ENCODE assay signal across 8 mouse cellular contexts in the genomic region with DNA sequence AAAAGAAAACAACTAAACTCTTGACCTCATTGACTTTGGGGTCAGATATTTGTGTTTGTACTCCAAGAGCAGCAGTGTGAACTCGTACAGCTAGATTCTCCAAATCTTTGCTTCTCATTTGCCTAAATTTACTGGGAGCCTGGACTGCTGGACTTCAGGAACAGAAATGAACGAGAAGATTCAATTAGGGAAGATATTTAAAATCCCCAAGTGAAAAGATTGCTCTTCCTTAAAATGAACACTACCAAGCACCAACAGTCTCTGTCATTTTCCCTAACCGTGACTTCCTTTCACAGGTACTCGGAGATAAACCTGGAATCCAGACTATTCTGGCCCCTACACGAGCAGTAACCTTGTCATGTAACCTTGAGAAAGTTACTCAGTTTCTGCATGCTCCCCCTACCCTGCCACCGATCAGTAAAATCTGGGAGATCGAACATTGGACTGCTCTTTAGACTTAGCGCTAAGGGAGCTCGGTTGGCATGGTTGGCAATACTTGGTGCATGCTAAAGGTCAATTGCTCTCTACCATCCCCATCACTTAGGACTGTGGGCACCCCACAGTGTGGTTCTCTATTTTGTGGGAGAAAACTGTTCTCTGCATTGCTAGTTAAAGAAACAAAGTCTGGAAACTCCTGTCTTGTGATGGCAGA. TPM values are rescaled to one million over a fixed set of nuclear protein-coding genes. Genes with fewer than 3 reads are reported as not detected.
DNase-seq lines count a peak whose midpoint lies in the region; ATAC-seq and TF ChIP-seq lines count a peak whose summit lies in the region.

No protein-coding gene starts in this region.

- H3K4me1 ChIP-seq in testis, adult 2 months (ENCODE audit: control insufficient read depth, insufficient read depth, low read length) = no peaks in the 10 kb centered on the region
- H3K4me1 ChIP-seq in midbrain, embryonic 16.5 days (ENCODE audit: control insufficient read depth, insufficient read depth, low read length) = peaks cover 21% of the 10 kb centered on the region

- H3K27ac ChIP-seq in testis, adult 2 months (ENCODE audit: control insufficient read depth, insufficient read depth, low read depth, low read length) = no peak overlapping the region; the same call in 1 of the 2 replicates
- no peak overlapping the region for H3K27ac ChIP-seq in midbrain, embryonic 16.5 days (ENCODE audit: low read length)

- peak overlapping the region; percentile 74 for H3K4me2 ChIP-seq in midbrain, embryonic 16.5 days (ENCODE audit: low read length)

- 24% methylated on average over 9 of the region's 9 CpGs for WGBS in midbrain, embryonic 16.5 days

- no peak for ATAC-seq in midbrain, embryonic 16.5 days

- H3K27me3 ChIP-seq in testis, adult 2 months (ENCODE audit: control insufficient read depth, insufficient read depth, low read length) = no peaks in the 10 kb centered on the region
- no peaks in the 10 kb centered on the region for H3K27me3 ChIP-seq in midbrain, embryonic 16.5 days (ENCODE audit: control insufficient read depth, insufficient read depth, low read depth, low read length)

- TF ChIP-seq CTCF in testis, adult 2 months (IDR thresholded peaks at IDR 0.05; ENCODE audit: control insufficient read depth, insufficient read depth, insufficient replicate concordance, low read depth, low read length) = no peak

- DNase-seq in adrenal gland, adult 2 months = peak; percentile 4
- DNase-seq in adrenal gland, adult (ENCODE audit: inconsistent age in 2 of 2, low spot score in 1 of 2) = no peak
- no peak for DNase-seq in testis, postnatal 14 days (ENCODE audit: low spot score)
- peak; percentile 65 for DNase-seq in kidney, adult 9 months
- DNase-seq in ovary, adult 18-20 months (ENCODE audit: low spot score) = no peak
- no peak for DNase-seq in adrenal gland, postnatal 25 days

- H3K9ac ChIP-seq in midbrain, embryonic 16.5 days (ENCODE audit: low read depth, low read length) = no peak overlapping the region

- no peak for TF ChIP-seq POLR2A in testis, adult 2 months (IDR thresholded peaks at IDR 0.05; ENCODE audit: control insufficient read depth, low read depth, low read length)

- H3K4me3 ChIP-seq in testis, adult 2 months (ENCODE audit: control insufficient read depth, low read depth, low read length) = peak overlapping the region; percentile 93
- peak overlapping the region; percentile 91 for H3K4me3 ChIP-seq in midbrain, embryonic 16.5 days (ENCODE audit: low read depth, low read length)

- no peaks in the 10 kb centered on the region for H3K9me3 ChIP-seq in midbrain, embryonic 16.5 days (replicated peaks; ENCODE audit: control insufficient read depth, low read length, poor library complexity, severe bottlenecking)

- no peaks in the 10 kb centered on the region; the same call in 1 of the 2 replicates for H3K36me3 ChIP-seq in testis, adult 2 months (ENCODE audit: control insufficient read depth, insufficient read depth, low read length)
- H3K36me3 ChIP-seq in midbrain, embryonic 16.5 days (ENCODE audit: control insufficient read depth, insufficient read depth, low read length) = no peaks in the 10 kb centered on the region

RNA-seq across cellular contexts. Expression of a gene that starts 0.6 kb away (rescaled TPM):
- total RNA-seq in adrenal gland, adult 2 months (2021) = 10 to 100 TPM; 16.9 to 17.2 TPM
- polyA plus RNA-seq in adrenal gland, adult 2 months (2012; rRNA removed) = 30.9 and 35.8 TPM in 2 replicates
- polyA plus RNA-seq in testis, adult 2 months (2012; rRNA removed) = 202 and 230 TPM in 2 replicates
- 3.6 and 4.9 TPM in 2 replicates for polyA plus RNA-seq in midbrain, embryonic 16.5 days (2015; fragmentation: Nextera tagmentation; extraction: Ambion mirVana)
- 17.9 and 18.6 TPM in 2 replicates for total RNA-seq in adrenal gland, postnatal 25 days (2021)

RNA-seq across cellular contexts. Expression of a gene that starts 47.9 kb away (rescaled TPM):
- 10 to 100 TPM; 12.5 to 21.3 TPM for total RNA-seq in adrenal gland, adult 2 months (2021)
- polyA plus RNA-seq in adrenal gland, adult 2 months (2012; rRNA removed) = 24.7 and 29.6 TPM in 2 replicates
- polyA plus RNA-seq in testis, adult 2 months (2012; rRNA removed) = 1.8 and 1.9 TPM in 2 replicates
- polyA plus RNA-seq in midbrain, embryonic 16.5 days (2015; fragmentation: Nextera tagmentation; extraction: Ambion mirVana) = 0.58 and 0.62 TPM in 2 replicates
- 11.8 and 15.4 TPM in 2 replicates for total RNA-seq in adrenal gland, postnatal 25 days (2021)

Comparison
In these comparisons a context has a peak if more than half of its experiments do, and no peak if none do; other contexts are left out.
1. DNase-seq: peak in adrenal gland, adult 2 months (single experiment) and kidney, adult 9 months (single experiment); none in adrenal gland, adult (0 of 2), testis, postnatal 14 days (single experiment), ovary, adult 18-20 months (single experiment) and adrenal gland, postnatal 25 days (single experiment).